Mouse (Mus musculus) megakaryocyte, embryonic 14.5 days (primary cell): ENCODE data around the gene Mrpl58. TPM values are rescaled to one million over a fixed set of nuclear protein-coding genes. Genes with fewer than 3 reads are reported as not detected.
A peak's percentile ranks its signal among the peaks of the same experiment; 100 is the strongest.

ENCODE experiments used
- H3K27me3 ChIP-seq: replicated peaks from 2 replicates; pipeline ENCODE3; 2012; ENCODE audit warnings: inconsistent platforms
- H3K36me3 ChIP-seq: replicated peaks from 2 replicates; pipeline ENCODE3; 2012; ENCODE audit warnings: low read length, inconsistent platforms, mixed read lengths
- H3K4me1 ChIP-seq: 2 replicates; pipeline ENCODE4 v1.6.1; 2012; ENCODE audit warnings: inconsistent platforms
- H3K4me3 ChIP-seq: replicated peaks from 2 replicates; pipeline ENCODE3; 2012; ENCODE audit warnings: moderate library complexity, mild to moderate bottlenecking, inconsistent platforms
- H3K9me3 ChIP-seq: 2 replicates; pipeline ENCODE4 v1.6.1; 2012; ENCODE audit warnings: inconsistent platforms
- FLI1 ChIP-seq: IDR thresholded peaks from 2 replicates; pipeline ENCODE4 v1.6.1; 2012; ENCODE audit warnings: low read length, inconsistent platforms, mixed read lengths
- GATA1 ChIP-seq: IDR thresholded peaks from 3 replicates; pipeline ENCODE4 v1.6.1; 2012; ENCODE audit warnings: mixed read lengths, low read length, inconsistent platforms, borderline replicate concordance
- polyA plus RNA-seq: library from polyadenylated mRNA; stranded (reverse); fragments of >175 nt; gene quantifications from 2 replicates; pipeline ENCODE4 v1.2.3, GENCODE M21; 2012; ENCODE audit warnings: low replicate concordance; ENCODE audit not compliant: insufficient read depth

Gene Mrpl58
- polyA plus RNA-seq, 1 experiment: 67.6 TPM

DNA sequence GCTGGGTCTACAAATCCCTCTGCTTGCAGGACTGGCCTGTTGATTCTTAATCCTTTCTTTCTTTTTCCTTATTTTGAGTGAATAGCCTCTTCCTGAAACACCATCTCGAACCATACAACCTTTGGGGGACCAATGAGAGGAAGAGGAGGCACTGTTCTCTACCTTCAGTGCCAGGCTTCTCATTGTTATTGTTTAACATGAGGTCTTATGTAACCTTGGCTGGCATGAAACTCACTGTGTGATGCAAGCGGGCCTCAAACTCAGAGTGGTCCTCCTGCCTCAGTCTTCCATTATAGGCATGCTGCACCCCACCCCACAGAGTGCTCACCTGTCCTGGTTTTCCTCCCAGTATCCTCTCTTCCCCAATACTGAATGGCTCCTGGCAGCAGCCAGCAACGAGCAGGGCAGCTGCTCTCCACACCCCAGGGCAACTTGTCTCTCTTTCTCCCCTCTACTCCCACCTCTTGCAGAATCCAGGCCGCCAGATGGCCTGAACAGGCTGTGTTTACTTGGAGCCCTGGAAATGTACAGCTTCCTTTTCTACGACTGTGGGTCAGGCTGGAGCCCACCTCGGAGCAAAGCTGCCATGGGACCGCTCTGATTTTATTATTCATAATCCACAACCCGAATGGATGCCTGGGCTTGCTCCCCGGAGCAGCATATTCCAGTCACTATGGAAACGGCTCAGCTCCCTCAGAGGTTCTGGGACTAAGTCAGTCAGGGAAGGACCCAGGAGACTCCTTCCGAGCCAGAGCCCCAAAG is 2.7 kb upstream of the Mrpl58 start:
- H3K4me3 ChIP-seq: no peak overlapping the region
- TF ChIP-seq GATA1 (no peak), FLI1 (no peak)
- no peaks in the 10 kb centered on the region for H3K9me3 ChIP-seq
- H3K36me3 ChIP-seq: peaks cover 4% of the 10 kb centered on the region
- H3K27me3 ChIP-seq: peaks cover 38% of the 10 kb centered on the region
- H3K4me1 ChIP-seq: peaks cover 23% of the 10 kb centered on the region

DNA sequence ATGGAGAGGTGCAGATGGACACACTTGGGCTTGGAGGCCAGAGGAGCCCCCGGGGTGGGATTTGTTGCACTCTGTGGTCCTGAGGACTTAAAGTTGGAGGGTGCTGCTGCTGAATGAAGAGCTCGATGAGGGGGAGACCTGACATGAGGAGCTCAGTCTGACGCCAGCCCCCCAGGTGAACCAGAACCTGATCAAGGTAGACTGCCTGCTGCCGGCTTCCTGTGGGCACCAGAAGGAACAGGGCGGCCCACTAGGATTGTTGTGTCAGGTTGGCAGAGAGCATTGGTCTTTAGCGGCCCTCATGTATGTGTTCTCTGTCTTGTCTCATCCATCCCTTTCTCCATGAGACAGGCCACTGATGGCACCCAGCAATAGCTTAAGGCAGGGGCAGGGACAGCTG is 2.2 kb downstream of the Mrpl58 start:
- no peak overlapping the region for H3K4me3 ChIP-seq
- no peak for TF ChIP-seq GATA1
- TF ChIP-seq FLI1: no peak
- H3K27me3 ChIP-seq: peaks cover 6% of the 10 kb centered on the region
- H3K4me1 ChIP-seq: peaks cover 45% of the 10 kb centered on the region
- H3K36me3 ChIP-seq: peaks cover 48% of the 10 kb centered on the region
- no peaks in the 10 kb centered on the region for H3K9me3 ChIP-seq

DNA sequence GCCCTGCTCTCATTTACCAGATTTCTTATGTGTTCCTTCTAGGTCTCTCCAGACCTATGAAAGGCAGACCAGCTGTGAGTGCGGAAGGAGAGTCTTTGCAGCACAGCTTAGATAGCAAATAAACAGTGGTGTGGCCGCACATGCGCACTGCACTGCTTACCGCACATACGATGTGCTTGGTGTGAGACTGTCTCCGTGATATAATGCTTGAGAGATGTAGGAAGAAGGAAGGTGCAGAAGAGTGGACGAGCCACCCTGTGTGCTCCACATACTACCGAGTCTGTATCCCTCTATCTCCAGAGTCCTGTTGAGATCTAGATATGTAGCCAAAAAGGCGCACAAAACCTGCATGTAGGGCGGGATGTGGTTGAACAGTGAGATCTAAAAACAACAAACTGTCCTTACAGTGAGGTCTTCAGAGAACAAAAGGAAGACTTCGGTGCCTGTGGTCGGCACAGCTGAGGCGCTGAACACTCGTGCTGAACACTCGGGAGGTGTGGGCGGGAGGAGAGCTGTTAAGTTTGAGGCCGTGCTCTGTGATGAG is 3.4 kb downstream of the Mrpl58 start:
- Histone ChIP-seq H3K9me3 (no peaks in the 10 kb centered on the region), H3K4me1 (peaks cover 57% of the 10 kb centered on the region), H3K27me3 (no peaks in the 10 kb centered on the region), H3K36me3 (peaks cover 54% of the 10 kb centered on the region), H3K4me3 (peak overlapping the region; percentile 57)
- no peak for TF ChIP-seq FLI1
- TF ChIP-seq GATA1: no peak

DNA sequence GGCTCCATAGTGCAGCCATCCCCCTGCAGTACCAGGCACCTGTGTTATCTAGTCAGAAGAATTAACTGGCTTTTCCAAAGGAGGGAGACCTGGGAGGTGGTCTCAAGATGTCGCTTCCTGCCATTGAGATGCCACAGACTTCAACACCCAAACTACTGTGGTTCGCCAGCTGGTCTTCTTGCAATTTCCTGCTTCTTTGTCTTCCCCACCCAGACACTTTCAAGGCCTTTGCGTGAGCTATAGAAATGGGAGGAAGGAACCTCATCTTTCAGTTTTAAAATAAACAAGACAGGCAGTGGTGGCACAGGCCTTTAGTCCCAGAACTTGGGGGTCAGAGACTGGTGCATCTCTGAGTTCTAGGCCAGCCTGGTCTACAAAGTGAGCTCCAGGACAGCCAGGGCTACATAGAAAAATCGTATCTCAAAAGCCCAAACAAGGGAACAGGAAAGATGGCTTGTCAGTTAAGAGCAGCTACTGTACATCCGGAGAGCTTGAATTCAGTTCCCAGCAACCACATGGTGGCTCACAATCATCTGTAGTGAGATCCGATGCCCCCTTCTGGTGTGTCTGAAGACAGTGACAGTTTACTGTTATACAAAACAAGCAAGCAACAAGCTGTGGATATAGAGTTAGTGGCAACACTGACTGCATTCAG is 4.8 kb downstream of the Mrpl58 start:
- Histone ChIP-seq H3K9me3 (no peaks in the 10 kb centered on the region), H3K4me1 (peaks cover 63% of the 10 kb centered on the region), H3K36me3 (peaks cover 54% of the 10 kb centered on the region), H3K27me3 (no peaks in the 10 kb centered on the region), H3K4me3 (no peak overlapping the region)
- TF ChIP-seq FLI1 (no peak), GATA1 (no peak)

DNA sequence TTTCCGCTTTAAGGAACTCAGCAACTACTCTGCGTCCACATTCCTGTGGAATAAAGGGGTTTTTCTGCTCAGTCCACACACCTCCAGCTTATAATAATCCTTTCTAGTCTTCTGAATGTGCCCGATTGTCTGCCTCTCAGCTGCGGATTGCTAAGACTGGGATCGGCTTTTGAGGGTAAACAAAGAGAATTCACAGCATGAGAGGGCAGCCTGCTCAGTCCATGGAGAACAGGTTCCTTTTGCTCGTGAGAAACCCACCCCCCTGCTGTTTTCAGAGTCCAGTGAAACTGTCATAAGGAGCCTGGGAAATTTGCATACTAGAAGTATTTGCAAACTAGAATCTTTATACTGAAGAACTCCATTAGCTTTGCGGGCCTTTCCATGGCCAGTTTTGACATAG is 6.0 kb downstream of the Mrpl58 start:
- Histone ChIP-seq H3K27me3 (no peaks in the 10 kb centered on the region), H3K36me3 (peaks cover 54% of the 10 kb centered on the region), H3K4me3 (no peak overlapping the region), H3K4me1 (peaks cover 63% of the 10 kb centered on the region), H3K9me3 (no peaks in the 10 kb centered on the region)
- TF ChIP-seq GATA1 (no peak), FLI1 (no peak)

DNA sequence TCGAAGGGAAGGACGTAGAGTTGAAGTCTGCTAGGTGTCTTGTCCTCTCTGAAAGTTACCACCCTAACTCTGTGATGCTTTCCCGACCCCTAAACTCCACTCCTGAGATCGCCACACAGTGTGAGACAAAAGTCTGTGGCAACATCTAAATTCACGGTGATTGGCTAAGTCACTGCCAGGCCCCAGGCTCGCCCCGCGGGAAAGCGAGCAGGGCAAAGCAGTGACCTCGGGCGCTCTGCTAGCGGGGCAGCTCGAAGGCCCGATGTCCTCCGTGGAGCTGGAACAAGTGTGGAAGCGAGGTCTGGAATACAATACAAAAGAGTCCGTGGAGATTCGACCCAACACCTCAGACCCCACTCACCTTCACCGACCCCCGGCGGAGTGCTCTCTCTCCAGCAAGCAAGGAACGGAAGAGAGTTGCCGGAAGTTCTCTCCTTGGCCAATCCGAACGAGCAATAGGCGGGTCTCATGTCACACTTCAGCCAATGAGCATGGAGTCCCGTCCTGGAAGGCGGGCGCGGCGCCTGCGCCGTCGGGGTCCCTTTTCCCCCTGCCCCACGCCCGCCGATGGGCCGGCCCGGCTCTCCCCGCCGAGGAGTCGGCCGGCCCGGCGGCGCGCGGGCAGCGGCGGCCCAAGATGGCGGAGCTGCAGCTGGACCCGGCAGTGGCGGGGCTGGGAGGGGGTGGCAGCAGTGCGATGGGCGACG is 16.1 kb downstream of the Mrpl58 start, which contains the start of the genes Atp5h and Kctd2:
Gene Atp5h (minus strand): TSS at position 432 of the 707 bp plus-strand sequence.
Gene Kctd2 (plus strand): TSS at position 598 of the 707 bp plus-strand sequence.
- Histone ChIP-seq H3K4me1 (peaks cover 54% of the 10 kb centered on the region), H3K4me3 (peak within 1 kb of the TSS; percentile 97), H3K36me3 (peaks cover 49% of the 10 kb centered on the region)

DNA sequence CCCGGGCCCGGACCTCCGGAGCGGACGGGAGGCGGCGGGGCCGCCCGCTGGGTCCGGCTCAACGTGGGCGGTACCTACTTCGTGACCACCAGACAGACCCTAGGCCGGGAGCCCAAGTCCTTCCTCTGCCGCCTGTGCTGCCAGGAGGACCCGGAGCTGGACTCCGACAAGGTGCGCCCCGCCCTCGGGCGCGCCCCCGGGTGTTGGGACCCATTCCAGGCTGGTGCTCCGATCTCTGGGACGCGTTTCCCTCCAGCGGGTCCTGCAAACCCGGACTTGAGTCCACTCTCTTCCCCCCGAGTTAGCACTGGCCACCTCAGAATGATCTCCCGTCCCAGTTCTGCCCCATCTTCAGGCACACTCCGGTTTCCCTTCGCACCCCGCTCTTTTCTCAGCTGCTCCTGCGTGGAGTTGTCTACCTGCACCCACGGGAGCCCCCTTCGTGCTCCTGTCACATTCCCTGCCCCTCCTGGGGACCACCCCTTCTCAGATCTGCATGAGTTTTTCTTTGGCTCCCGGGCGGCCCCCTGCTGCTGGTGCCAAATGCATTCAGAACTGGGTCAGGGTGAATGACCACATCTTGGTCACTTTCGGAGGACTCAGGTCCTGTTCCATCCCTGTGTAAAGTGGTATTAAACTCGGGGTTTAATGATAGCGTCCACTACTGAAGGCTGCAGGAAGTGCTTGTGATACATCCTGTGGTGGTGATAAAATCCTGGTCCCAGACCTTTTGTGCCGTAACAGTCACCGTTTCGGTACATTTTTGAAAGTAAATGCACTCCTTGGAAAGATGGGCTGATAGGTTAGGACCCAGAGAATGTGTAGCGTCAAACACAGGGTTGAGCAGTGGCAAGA is 17.0 kb downstream of the Mrpl58 start:
- Histone ChIP-seq H3K4me3 (peak overlapping the region; percentile 97), H3K36me3 (peaks cover 49% of the 10 kb centered on the region), H3K27me3 (no peaks in the 10 kb centered on the region), H3K9me3 (no peaks in the 10 kb centered on the region), H3K4me1 (peaks cover 49% of the 10 kb centered on the region)
- no peak for TF ChIP-seq FLI1
- no peak for TF ChIP-seq GATA1

More for the DNA sequence above, 16.1 kb downstream of the Mrpl58 start, which contains the start of the genes Atp5h and Kctd2:
- TF ChIP-seq FLI1 (no peak), GATA1 (no peak)
- Histone ChIP-seq H3K9me3 (no peaks in the 10 kb centered on the region), H3K27me3 (no peaks in the 10 kb centered on the region)

DNA sequence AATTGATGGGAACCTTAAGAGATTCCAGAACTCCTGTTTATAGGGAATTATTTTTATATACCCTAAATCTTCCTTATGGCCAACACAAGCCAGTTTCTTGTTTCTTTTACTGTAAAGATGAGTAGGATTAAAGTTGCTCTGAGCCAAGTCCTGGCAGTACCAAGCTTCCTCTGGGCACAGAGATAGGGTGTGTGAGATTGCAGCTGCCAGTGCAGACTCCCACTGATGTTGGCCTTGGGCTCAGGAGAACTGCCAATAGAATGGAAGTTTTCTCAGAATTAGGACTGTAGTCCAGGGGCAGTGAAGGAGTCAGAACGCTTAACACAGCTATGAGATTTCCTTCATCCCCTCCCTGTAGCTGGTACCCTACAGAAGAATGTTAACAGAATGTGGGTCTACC is 17.8 kb downstream of the Mrpl58 start:
- Histone ChIP-seq H3K4me3 (peak overlapping the region; percentile 51), H3K9me3 (no peaks in the 10 kb centered on the region), H3K27me3 (no peaks in the 10 kb centered on the region), H3K36me3 (peaks cover 49% of the 10 kb centered on the region), H3K4me1 (peaks cover 49% of the 10 kb centered on the region)
- no peak for TF ChIP-seq GATA1
- TF ChIP-seq FLI1: no peak

DNA sequence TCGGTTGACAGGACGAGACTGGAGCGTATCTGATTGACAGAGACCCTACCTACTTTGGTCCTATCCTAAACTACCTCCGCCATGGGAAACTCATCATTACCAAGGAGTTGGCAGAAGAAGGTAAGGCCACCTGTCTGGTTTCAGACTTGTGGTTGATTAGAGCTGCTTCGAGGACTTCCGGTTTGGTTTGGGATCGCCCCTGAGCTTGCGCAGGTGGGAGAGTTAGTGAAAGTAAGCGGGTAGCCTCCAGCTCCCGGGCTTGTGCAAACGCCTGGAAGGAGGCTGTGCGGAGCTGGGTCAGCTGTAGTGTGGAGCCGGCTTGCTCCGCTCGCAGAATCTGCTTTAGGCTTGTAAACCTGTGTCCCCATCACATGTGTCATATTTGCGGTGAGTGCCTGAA is 18.4 kb downstream of the Mrpl58 start:
- H3K27me3 ChIP-seq: no peaks in the 10 kb centered on the region
- no peak overlapping the region for H3K4me3 ChIP-seq
- H3K9me3 ChIP-seq: no peaks in the 10 kb centered on the region
- peaks cover 49% of the 10 kb centered on the region for H3K4me1 ChIP-seq
- H3K36me3 ChIP-seq: peaks cover 49% of the 10 kb centered on the region
- no peak for TF ChIP-seq GATA1
- TF ChIP-seq FLI1: no peak
